Mouse (Mus musculus): ENCODE data around the gene Larp4b.

Larp4b gene

GRCm38 (mm10) chr13:9180221-9180620, 86.5 kb downstream of the Larp4b start:
- DNase-seq (ENCODE audit: low read depth), result peak; percentile 55

- DNase-seq (ENCODE audit: low read depth), result no peak
These were observed 87.4 kb downstream of the Larp4b start for GRCm38 (mm10) chr13:9181106-9181505.

- peak; percentile 84 for DNase-seq (ENCODE audit: low read depth)
These were observed 88.1 kb downstream of the Larp4b start for GRCm38 (mm10) chr13:9181666-9182264.

GRCm38 (mm10) chr13:9184281-9184680, 90.6 kb downstream of the Larp4b start:
- no peak for DNase-seq (ENCODE audit: low read depth)

GRCm38 (mm10) chr13:9184716-9185115, 91.0 kb downstream of the Larp4b start:
- no peak for DNase-seq (ENCODE audit: low read depth)

- no peak for DNase-seq (ENCODE audit: low read depth)
These were observed 93.5 kb downstream of the Larp4b start for GRCm38 (mm10) chr13:9187156-9187555.

GRCm38 (mm10) chr13:9187566-9188530, 94.2 kb downstream of the Larp4b start:
- no peak for DNase-seq (ENCODE audit: low read depth)

GRCm38 (mm10) chr13:9189481-9189880, 95.8 kb downstream of the Larp4b start:
- no peak for DNase-seq (ENCODE audit: low read depth)

GRCm38 (mm10) chr13:9191172-9192140, 97.8 kb downstream of the Larp4b start:
- no peak for DNase-seq (ENCODE audit: low read depth)

GRCm38 (mm10) chr13:9192797-9193330, 99.2 kb downstream of the Larp4b start:
- DNase-seq (ENCODE audit: low read depth), result no peak

GRCm38 (mm10) chr13:9194656-9195055, 101.0 kb downstream of the Larp4b start:
- DNase-seq (ENCODE audit: low read depth), result peak; percentile 33

- DNase-seq (ENCODE audit: low read depth), result no peak
These were observed 101.9 kb downstream of the Larp4b start for GRCm38 (mm10) chr13:9195565-9195964.

GRCm38 (mm10) chr13:9198106-9198505, 104.4 kb downstream of the Larp4b start:
- no peak for DNase-seq (ENCODE audit: low read depth)

GRCm38 (mm10) chr13:9198728-9199464, 105.2 kb downstream of the Larp4b start:
- DNase-seq (ENCODE audit: low read depth), result no peak

- no peak for DNase-seq (ENCODE audit: low read depth)
These were observed 105.8 kb downstream of the Larp4b start for GRCm38 (mm10) chr13:9199465-9199844.

- DNase-seq (ENCODE audit: low read depth), result no peak
These were observed 129.2 kb downstream of the Larp4b start for GRCm38 (mm10) chr13:9222761-9223405.

Measured in naive thymus-derived CD4-positive, alpha-beta T cell, adult 2 months (primary cell).